Mouse (Mus musculus) hindbrain, embryonic 16.5 days (tissue): ENCODE results near the gene Itpk1. TPM values are rescaled to one million over a fixed set of nuclear protein-coding genes. Genes with fewer than 3 reads are reported as not detected.
"Not testable (repeated sequence)": the region's sequence is repeated elsewhere in the genome, so short reads cannot be mapped to it uniquely, and the experiment has no call there.

Source experiments
- ATAC-seq: fragments of 200-750 bp; cut with Nextera tagmentation; 2 replicates; pipeline ENCODE4 v1.8.0; 2017; ENCODE audit warnings: moderate TSS enrichment, moderate library complexity
- H3K27ac ChIP-seq: fragments of 300-500 bp; sonication (generic); 2 replicates; pipeline ENCODE4 v1.5.1; 2014; ENCODE audit warnings: low read depth, mild to moderate bottlenecking, control low read depth, low read length, moderate library complexity
- H3K27me3 ChIP-seq: fragments of 300-500 bp; sonication (generic); replicated peaks from 2 replicates; pipeline ENCODE4 v1.6.1; 2014; ENCODE audit warnings: low read length; ENCODE audit not compliant: control insufficient read depth, insufficient read depth
- H3K36me3 ChIP-seq: fragments of 300-500 bp; sonication (generic); 2 replicates; pipeline ENCODE4 v1.6.1; 2014; ENCODE audit warnings: mild to moderate bottlenecking, low read length, moderate library complexity, mixed read lengths; ENCODE audit not compliant: control insufficient read depth, insufficient read depth
- H3K4me1 ChIP-seq: fragments of 300-500 bp; sonication (generic); 2 replicates; pipeline ENCODE4 v1.6.1; 2014; ENCODE audit warnings: low read depth, low read length; ENCODE audit not compliant: control insufficient read depth, insufficient read depth
- H3K4me2 ChIP-seq: fragments of 300-500 bp; sonication (generic); 2 replicates; pipeline ENCODE4 v1.6.1; 2014; ENCODE audit warnings: mild to moderate bottlenecking, low read length, control low read depth, moderate library complexity
- H3K4me3 ChIP-seq: fragments of 300-500 bp; sonication (generic); 2 replicates; pipeline ENCODE4 v1.5.1; 2014; ENCODE audit warnings: mild to moderate bottlenecking, low read length, control low read depth, moderate library complexity
- H3K9ac ChIP-seq: fragments of 300-500 bp; sonication (generic); 2 replicates; pipeline ENCODE4 v1.6.1; 2014; ENCODE audit warnings: low read depth, mild to moderate bottlenecking, control low read depth, low read length, moderate library complexity
- H3K9me3 ChIP-seq: fragments of 300-500 bp; sonication (generic); 2 replicates; pipeline ENCODE4 v1.6.1; 2014; ENCODE audit warnings: mild to moderate bottlenecking, low read length, moderate library complexity; ENCODE audit not compliant: control insufficient read depth
- WGBS: fragments of 180-500 bp; shearing (Covaris S2); extraction: QIAGEN DNeasy Blood & Tissue Kit; methylation state at CpG from one replicate; pipeline ENCODE4 v1.1.7; 2014; 5-methylcytosine and 5-hydroxymethylcytosine counted together
- polyA plus RNA-seq: library from polyadenylated mRNA; unstranded; fragments of >200 nt; fragmentation: Nextera tagmentation; extraction: Ambion mirVana; gene quantifications from 2 replicates; pipeline ENCODE4 v1.2.1, GENCODE M21; 2015

The Itpk1 gene
- polyA plus RNA-seq, 1 experiment from 2014 or later: 41.2 TPM

GRCm38 (mm10) chr12:102631690-102632089, 73.0 kb downstream of the Itpk1 start:
- H3K27ac ChIP-seq: no peak overlapping the region
- no peak overlapping the region for H3K4me3 ChIP-seq
- H3K4me2 ChIP-seq: no peak overlapping the region
- H3K9ac ChIP-seq: no peak overlapping the region
- 63% methylated on average over 8 of the region's 8 CpGs for WGBS
- peak; percentile 43 for ATAC-seq
- peaks cover 8% of the 10 kb centered on the region for H3K4me1 ChIP-seq
- H3K9me3 ChIP-seq: no peaks in the 10 kb centered on the region
- no peaks in the 10 kb centered on the region for H3K36me3 ChIP-seq
- no peaks in the 10 kb centered on the region for H3K27me3 ChIP-seq

- H3K27me3 ChIP-seq, H3K4me2 ChIP-seq, H3K36me3 ChIP-seq, H3K27ac ChIP-seq, H3K4me3 ChIP-seq, ATAC-seq, H3K9me3 ChIP-seq, H3K4me1 ChIP-seq, H3K9ac ChIP-seq: not testable (repeated sequence)
- whole genome bisulfite sequencing: 96% methylated on average over 9 of the region's 9 CpGs
These were observed 74.3 kb downstream of the Itpk1 start for GRCm38 (mm10) chr12:102630471-102630870.

GRCm38 (mm10) chr12:102628221-102628620, 76.5 kb downstream of the Itpk1 start:
- Histone ChIP-seq H3K27me3 (no peaks in the 10 kb centered on the region), H3K9me3 (no peaks in the 10 kb centered on the region), H3K4me3 (no peak overlapping the region), H3K27ac (no peak overlapping the region), H3K9ac (no peak overlapping the region), H3K4me2 (no peak overlapping the region), H3K36me3 (no peaks in the 10 kb centered on the region), H3K4me1 (peaks cover 5% of the 10 kb centered on the region)
- 87% methylated on average over 9 of the region's 9 CpGs for WGBS
- ATAC-seq: no peak

GRCm38 (mm10) chr12:102627545-102627944, 77.2 kb downstream of the Itpk1 start:
- H3K36me3 ChIP-seq: no peaks in the 10 kb centered on the region
- no peaks in the 10 kb centered on the region for H3K9me3 ChIP-seq
- no peak overlapping the region for H3K27ac ChIP-seq
- H3K4me3 ChIP-seq: no peak overlapping the region
- H3K4me2 ChIP-seq: no peak overlapping the region
- peaks cover 2% of the 10 kb centered on the region for H3K4me1 ChIP-seq
- H3K27me3 ChIP-seq: no peaks in the 10 kb centered on the region
- H3K9ac ChIP-seq: no peak overlapping the region
- ATAC-seq: no peak
- 90% methylated on average over 5 of the region's 5 CpGs for WGBS

- ATAC-seq: no peak
- 55% methylated on average over 7 of the region's 7 CpGs for WGBS
- H3K36me3 ChIP-seq: no peaks in the 10 kb centered on the region
- no peak overlapping the region for H3K9ac ChIP-seq
- no peak overlapping the region for H3K4me3 ChIP-seq
- H3K4me1 ChIP-seq: no peaks in the 10 kb centered on the region
- no peaks in the 10 kb centered on the region for H3K27me3 ChIP-seq
- H3K9me3 ChIP-seq: no peaks in the 10 kb centered on the region
- H3K4me2 ChIP-seq: no peak overlapping the region
- H3K27ac ChIP-seq: no peak overlapping the region
These were observed 77.9 kb downstream of the Itpk1 start for GRCm38 (mm10) chr12:102626841-102627240.

GRCm38 (mm10) chr12:102625717-102626116, 79.0 kb downstream of the Itpk1 start:
- Histone ChIP-seq H3K4me2 (no peak overlapping the region), H3K4me1 (no peaks in the 10 kb centered on the region), H3K27me3 (no peaks in the 10 kb centered on the region), H3K36me3 (0 out of 2 replicates have a peak, but pooled peaks cover 3% of the 10 kb centered on the region), H3K9ac (no peak overlapping the region), H3K27ac (no peak overlapping the region), H3K9me3 (no peaks in the 10 kb centered on the region), H3K4me3 (no peak overlapping the region)
- 84% methylated on average over 6 of the region's 6 CpGs for whole genome bisulfite sequencing
- ATAC-seq: no peak

GRCm38 (mm10) chr12:102625118-102625517, 79.6 kb downstream of the Itpk1 start:
- Histone ChIP-seq H3K27me3 (no peaks in the 10 kb centered on the region), H3K27ac (no peak overlapping the region), H3K4me1 (no peaks in the 10 kb centered on the region), H3K9ac (no peak overlapping the region), H3K9me3 (no peaks in the 10 kb centered on the region), H3K36me3 (0 out of 2 replicates have a peak, but pooled peaks cover 3% of the 10 kb centered on the region), H3K4me2 (no peak overlapping the region), H3K4me3 (no peak overlapping the region)
- WGBS: 80% methylated on average over 5 of the region's 5 CpGs
- ATAC-seq: no peak

- no peak overlapping the region for H3K9ac ChIP-seq
- H3K4me2 ChIP-seq: no peak overlapping the region
- H3K27ac ChIP-seq: no peak overlapping the region
- no peak overlapping the region for H3K4me3 ChIP-seq
- H3K36me3 ChIP-seq: 0 out of 2 replicates have a peak, but pooled peaks cover 3% of the 10 kb centered on the region
- WGBS: 75% methylated on average over 9 of the region's 9 CpGs
- no peak for ATAC-seq
- no peaks in the 10 kb centered on the region for H3K4me1 ChIP-seq
- H3K27me3 ChIP-seq: no peaks in the 10 kb centered on the region
- H3K9me3 ChIP-seq: no peaks in the 10 kb centered on the region
These were observed 80.9 kb downstream of the Itpk1 start for GRCm38 (mm10) chr12:102623827-102624226.

- Histone ChIP-seq H3K4me2 (no peak overlapping the region), H3K9ac (no peak overlapping the region), H3K27me3 (no peaks in the 10 kb centered on the region), H3K4me3 (no peak overlapping the region), H3K9me3 (no peaks in the 10 kb centered on the region), H3K36me3 (0 out of 2 replicates have a peak, but pooled peaks cover 3% of the 10 kb centered on the region), H3K27ac (no peak overlapping the region), H3K4me1 (peaks cover 2% of the 10 kb centered on the region; the same call in 1 of the 2 replicates)
- no peak for ATAC-seq
- 79% methylated on average over 12 of the region's 12 CpGs for WGBS
These were observed 82.4 kb downstream of the Itpk1 start for GRCm38 (mm10) chr12:102622302-102622842.
